Mouse (Mus musculus) liver, embryonic 12.5 days (tissue): ENCODE data around the gene Susd3. TPM values are rescaled to one million over a fixed set of nuclear protein-coding genes. Genes with fewer than 3 reads are reported as not detected.

Source experiments
- ATAC-seq: fragments of 200-750 bp; cut with Nextera tagmentation; 2 replicates; pipeline ENCODE4 v1.8.0; 2017; ENCODE audit warnings: moderate number of reproducible peaks, mild to moderate bottlenecking, moderate library complexity
- H3K27ac ChIP-seq: fragments of 300-500 bp; sonication (generic); 2 replicates; pipeline ENCODE4 v1.5.1; 2016; ENCODE audit warnings: mild to moderate bottlenecking
- H3K27me3 ChIP-seq: fragments of 300-500 bp; sonication (generic); replicated peaks from 2 replicates; pipeline ENCODE4 v1.6.1; 2016; ENCODE audit warnings: mild to moderate bottlenecking, moderate library complexity
- H3K36me3 ChIP-seq: fragments of 300-500 bp; sonication (generic); 2 replicates; pipeline ENCODE4 v1.6.1; 2016; ENCODE audit warnings: mild to moderate bottlenecking, moderate library complexity
- H3K4me1 ChIP-seq: fragments of 300-500 bp; sonication (generic); 2 replicates; pipeline ENCODE4 v1.6.1; 2016
- H3K4me2 ChIP-seq: fragments of 300-500 bp; sonication (generic); 2 replicates; pipeline ENCODE4 v1.6.1; 2016; ENCODE audit warnings: mild to moderate bottlenecking, moderate library complexity
- H3K4me3 ChIP-seq: fragments of 300-500 bp; sonication (generic); 2 replicates; pipeline ENCODE4 v1.5.1; 2016; ENCODE audit warnings: mild to moderate bottlenecking, moderate library complexity
- H3K9ac ChIP-seq: fragments of 300-500 bp; sonication (generic); 2 replicates; pipeline ENCODE4 v1.6.1; 2016; ENCODE audit warnings: mild to moderate bottlenecking, moderate library complexity
- H3K9me3 ChIP-seq: fragments of 300-500 bp; sonication (generic); replicated peaks from 2 replicates; pipeline ENCODE4 v1.6.1; 2016; ENCODE audit warnings: mild to moderate bottlenecking, moderate library complexity
- WGBS: fragments of 180-500 bp; shearing (Covaris S2); methylation state at CpG from one replicate; pipeline ENCODE4 v1.1.7; 2016; ENCODE audit not compliant: insufficient replicate concordance; 5-methylcytosine and 5-hydroxymethylcytosine counted together
- polyA plus RNA-seq: library from polyadenylated mRNA; unstranded; fragments of >200 nt; fragmentation: Nextera tagmentation; extraction: Ambion mirVana; gene quantifications from 2 replicates; pipeline ENCODE4 v1.2.1, GENCODE M21; 2016

Susd3 gene
- polyA plus RNA-seq, 1 experiment from 2014 or later, result 2.4 TPM

DNA sequence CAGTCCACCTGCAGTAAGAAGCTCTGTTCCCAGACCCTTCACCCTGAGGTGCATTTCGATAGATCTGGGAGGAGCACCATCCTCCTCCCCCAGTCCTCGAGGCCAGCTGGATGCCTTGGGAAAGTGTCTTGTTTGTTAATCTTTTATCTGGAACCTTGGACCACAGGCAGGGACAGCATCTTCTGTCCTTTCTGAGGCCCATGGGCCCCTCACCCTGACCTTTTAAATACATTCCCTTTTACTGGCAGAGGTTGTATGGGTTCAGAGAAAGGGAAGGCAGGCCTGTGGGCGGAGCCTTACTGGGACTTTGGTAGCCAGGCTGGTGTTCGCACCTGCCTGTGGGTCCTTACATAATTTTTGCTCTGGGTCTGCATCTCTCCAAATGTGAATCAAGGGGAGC is 3.3 kb downstream of the Susd3 start:
- Histone ChIP-seq H3K9me3 (no peaks in the 10 kb centered on the region), H3K27ac (no peak overlapping the region), H3K9ac (no peak overlapping the region), H3K27me3 (peaks cover 32% of the 10 kb centered on the region), H3K4me2 (no peak overlapping the region), H3K4me3 (no peak overlapping the region), H3K36me3 (no peaks in the 10 kb centered on the region), H3K4me1 (peaks cover 55% of the 10 kb centered on the region)
- WGBS, result 62% methylated on average over 4 of the region's 4 CpGs
- ATAC-seq, result no peak

DNA sequence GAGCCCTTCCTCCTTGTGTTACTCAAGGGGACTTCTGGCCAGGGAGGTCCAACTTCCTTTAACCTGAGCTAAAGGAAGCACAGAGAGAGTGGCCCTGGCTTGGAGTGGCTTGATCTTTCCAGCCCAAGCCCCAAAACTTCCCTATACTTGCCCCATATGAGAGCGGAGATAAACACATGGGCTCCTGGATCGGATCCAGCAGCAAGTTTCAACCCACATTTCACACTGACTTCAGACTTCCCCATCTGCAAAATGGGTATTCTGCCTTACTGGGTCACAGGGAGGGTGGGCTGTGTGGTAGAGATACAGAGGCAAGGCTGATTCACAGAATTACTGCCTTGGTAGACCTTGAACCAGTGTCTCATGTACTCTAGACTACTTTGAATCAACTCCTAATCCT is 5.0 kb downstream of the Susd3 start:
- Histone ChIP-seq H3K27me3 (peaks cover 27% of the 10 kb centered on the region), H3K9ac (no peak overlapping the region), H3K4me2 (peak overlapping the region; percentile 34; the same call in 1 of the 2 replicates), H3K9me3 (no peaks in the 10 kb centered on the region), H3K36me3 (no peaks in the 10 kb centered on the region), H3K4me1 (peaks cover 56% of the 10 kb centered on the region), H3K4me3 (no peak overlapping the region), H3K27ac (peak overlapping the region; percentile 64)
- WGBS, result 33% methylated on average over 2 of the region's 2 CpGs
- ATAC-seq, result no peak

DNA sequence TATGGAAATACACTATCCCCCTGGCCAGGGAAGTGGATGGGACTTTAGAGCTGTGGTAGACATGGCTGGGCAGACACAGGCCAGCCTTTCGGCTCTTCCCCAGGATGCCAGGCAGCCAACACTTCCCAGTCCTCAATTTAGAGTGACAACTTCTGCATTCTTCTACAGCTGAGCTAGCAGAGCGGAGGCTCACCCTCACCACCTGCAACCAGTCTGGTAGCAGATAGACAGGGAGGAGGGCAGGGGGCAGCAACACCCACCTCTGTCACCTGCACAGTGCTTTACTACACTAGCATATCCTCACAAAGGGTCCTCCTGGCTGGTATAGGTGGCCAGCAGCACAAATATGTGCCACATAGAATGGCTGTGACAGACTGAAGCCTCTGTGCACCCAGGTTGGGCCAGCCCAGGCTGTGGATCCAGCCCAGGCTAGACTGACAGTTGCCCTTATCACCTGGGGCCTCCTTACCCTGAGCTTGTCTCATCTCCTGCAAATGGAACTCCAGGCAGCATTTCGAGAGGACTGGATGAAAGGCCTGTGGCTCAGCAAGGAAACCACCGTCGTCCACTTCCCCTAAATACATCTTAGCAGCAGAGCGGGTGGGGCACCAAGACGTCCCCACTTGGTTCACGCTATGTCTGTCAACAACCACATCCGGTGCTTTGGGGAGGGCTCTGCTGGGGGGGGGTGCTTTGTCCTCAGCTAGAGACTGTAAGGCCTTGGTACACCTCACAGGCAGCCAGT is 6.0 kb downstream of the Susd3 start:
- ATAC-seq, result peak; percentile 84
- peak overlapping the region; percentile 70 for H3K27ac ChIP-seq
- no peaks in the 10 kb centered on the region for H3K36me3 ChIP-seq
- WGBS, result 22% methylated on average over 9 of the region's 9 CpGs
- no peak overlapping the region for H3K4me3 ChIP-seq
- H3K4me2 ChIP-seq, result peak overlapping the region; percentile 34
- peaks cover 17% of the 10 kb centered on the region for H3K27me3 ChIP-seq
- no peaks in the 10 kb centered on the region for H3K9me3 ChIP-seq
- H3K9ac ChIP-seq, result peak overlapping the region; percentile 4; the same call in 1 of the 2 replicates
- H3K4me1 ChIP-seq, result peaks cover 46% of the 10 kb centered on the region

DNA sequence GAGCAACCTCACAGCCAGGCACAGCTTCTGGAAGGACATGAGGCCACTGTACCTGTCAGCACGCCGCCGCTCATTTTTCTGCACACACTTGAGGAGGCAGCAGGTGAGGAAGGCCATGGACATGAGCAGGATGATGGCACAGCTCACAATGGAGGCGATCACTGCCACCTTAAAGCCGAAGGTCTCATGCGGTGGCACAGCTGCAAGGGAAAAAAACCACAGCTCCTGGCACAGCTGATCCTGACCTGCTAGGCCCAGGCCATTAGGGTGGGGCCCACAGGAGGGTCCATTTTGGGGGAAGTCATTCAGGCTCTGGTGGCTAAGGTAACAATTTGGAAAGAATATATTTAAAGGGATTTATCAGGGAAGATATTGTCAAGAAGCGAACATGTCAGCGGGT is 9.8 kb downstream of the Susd3 start:
- 81% methylated on average over 8 of the region's 8 CpGs for WGBS
- ATAC-seq, result no peak

DNA sequence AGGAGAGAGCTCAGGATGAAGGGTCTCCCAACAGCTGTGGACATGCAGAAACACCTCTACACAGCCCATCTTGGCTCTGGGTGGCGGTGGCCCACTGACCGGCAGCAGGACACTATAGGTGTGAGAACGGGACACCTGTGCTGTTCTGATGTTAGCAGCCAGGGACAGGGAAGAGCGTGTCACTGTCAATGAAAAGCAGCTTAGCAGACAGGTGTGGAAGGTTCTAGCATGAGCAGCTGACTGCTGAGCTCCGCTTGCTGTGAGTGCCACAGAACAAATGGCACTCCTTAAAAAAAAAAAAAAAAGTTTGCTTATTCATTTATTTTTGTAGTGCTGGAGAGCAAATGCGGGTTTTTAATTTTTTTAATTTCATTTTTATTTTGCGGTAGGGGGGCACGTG is 10.9 kb downstream of the Susd3 start:
- Histone ChIP-seq H3K4me3 (no peak overlapping the region), H3K4me1 (peaks cover 20% of the 10 kb centered on the region), H3K27ac (no peak overlapping the region), H3K27me3 (no peaks in the 10 kb centered on the region), H3K9me3 (no peaks in the 10 kb centered on the region), H3K4me2 (no peak overlapping the region), H3K9ac (no peak overlapping the region), H3K36me3 (0 out of 2 replicates have a peak, but pooled peaks cover 5% of the 10 kb centered on the region)
- 75% methylated on average over 8 of the region's 8 CpGs for WGBS
- ATAC-seq, result no peak

More for the DNA sequence above, 9.8 kb downstream of the Susd3 start:
- Histone ChIP-seq H3K27me3 (no peaks in the 10 kb centered on the region), H3K9me3 (no peaks in the 10 kb centered on the region), H3K4me1 (peaks cover 32% of the 10 kb centered on the region), H3K4me3 (no peak overlapping the region), H3K9ac (no peak overlapping the region), H3K36me3 (0 out of 2 replicates have a peak, but pooled peaks cover 5% of the 10 kb centered on the region), H3K4me2 (no peak overlapping the region), H3K27ac (no peak overlapping the region)

DNA sequence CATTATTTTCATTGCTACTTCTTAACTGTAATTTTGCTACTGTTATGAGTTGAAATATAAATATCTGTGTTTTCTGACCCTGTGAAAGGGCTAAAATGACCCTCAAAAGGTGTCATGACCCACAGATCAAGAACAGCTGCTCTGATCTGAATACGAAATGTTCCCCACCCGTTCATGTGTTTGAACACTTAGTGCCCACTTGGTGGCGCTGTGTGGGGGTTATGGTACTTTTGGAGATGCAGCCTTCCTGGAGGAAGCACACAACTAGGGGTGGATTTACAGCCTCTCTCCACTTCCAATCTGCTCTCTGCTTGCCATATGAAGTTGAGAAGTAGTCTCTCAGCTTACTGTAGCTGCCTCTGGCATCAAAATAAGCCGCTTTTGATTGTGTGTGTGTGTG is 13.8 kb downstream of the Susd3 start:
- Histone ChIP-seq H3K4me1 (no peaks in the 10 kb centered on the region), H3K27me3 (no peaks in the 10 kb centered on the region), H3K9me3 (no peaks in the 10 kb centered on the region), H3K4me2 (no peak overlapping the region), H3K27ac (no peak overlapping the region), H3K9ac (no peak overlapping the region), H3K4me3 (no peak overlapping the region), H3K36me3 (0 out of 2 replicates have a peak, but pooled peaks cover 5% of the 10 kb centered on the region)
- WGBS, result 78% methylated on average over 4 of the region's 4 CpGs
- ATAC-seq, result no peak

DNA sequence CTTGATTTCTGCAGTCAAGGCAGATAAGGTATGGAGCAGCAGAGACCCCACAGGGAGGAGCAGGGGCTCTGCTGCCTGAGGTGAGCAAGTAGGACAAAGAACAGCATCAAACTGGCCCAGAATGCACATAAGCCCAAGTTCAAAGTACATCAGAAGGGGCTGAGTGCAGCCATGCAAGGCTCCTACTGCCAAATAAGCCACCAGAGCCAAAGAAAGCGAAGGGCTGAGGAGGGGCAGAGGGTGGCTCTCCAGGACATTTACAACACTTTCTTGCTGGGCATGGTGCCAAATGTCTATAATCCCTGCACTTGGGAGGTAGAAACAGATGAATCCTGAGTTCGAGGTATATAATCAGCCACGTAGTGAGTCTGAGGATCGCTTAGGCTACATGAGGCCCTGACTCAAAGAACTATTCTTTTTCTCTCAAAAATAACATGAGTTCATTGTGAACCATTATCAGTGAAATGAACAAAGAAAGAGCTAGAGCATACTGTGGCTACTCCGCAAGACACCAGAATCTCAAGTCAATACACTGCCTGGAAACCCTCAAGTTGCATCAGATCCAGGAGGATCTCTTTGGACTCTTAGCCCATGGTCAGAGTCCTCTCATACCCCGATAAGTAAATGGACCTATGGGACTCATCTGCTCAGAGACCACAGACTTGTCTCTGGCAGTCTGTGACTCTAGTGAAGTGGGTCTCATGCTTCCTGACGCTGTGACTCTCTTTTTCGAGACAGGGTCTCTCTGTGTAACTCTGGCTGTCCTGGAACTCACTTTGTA is 14.5 kb downstream of the Susd3 start:
- Histone ChIP-seq H3K36me3 (0 out of 2 replicates have a peak, but pooled peaks cover 5% of the 10 kb centered on the region), H3K4me2 (no peak overlapping the region), H3K4me3 (no peak overlapping the region), H3K27me3 (no peaks in the 10 kb centered on the region), H3K4me1 (no peaks in the 10 kb centered on the region), H3K9me3 (no peaks in the 10 kb centered on the region), H3K9ac (no peak overlapping the region), H3K27ac (no peak overlapping the region)
- WGBS, result 85% methylated on average over 8 of the region's 8 CpGs
- no peak for ATAC-seq

- no peak overlapping the region for H3K27ac ChIP-seq
- no peaks in the 10 kb centered on the region for H3K9me3 ChIP-seq
- ATAC-seq, result no peak
- H3K36me3 ChIP-seq, result no peaks in the 10 kb centered on the region
- peaks cover 5% of the 10 kb centered on the region; the same call in 1 of the 2 replicates for H3K27me3 ChIP-seq
- H3K9ac ChIP-seq, result no peak overlapping the region
- H3K4me1 ChIP-seq, result no peaks in the 10 kb centered on the region
- H3K4me2 ChIP-seq, result no peak overlapping the region
- WGBS, result 35% methylated on average over 4 of the region's 4 CpGs
- H3K4me3 ChIP-seq, result no peak overlapping the region
These were observed 22.9 kb downstream of the Susd3 start for GRCm38 (mm10) chr13:49225633-49226032.

DNA sequence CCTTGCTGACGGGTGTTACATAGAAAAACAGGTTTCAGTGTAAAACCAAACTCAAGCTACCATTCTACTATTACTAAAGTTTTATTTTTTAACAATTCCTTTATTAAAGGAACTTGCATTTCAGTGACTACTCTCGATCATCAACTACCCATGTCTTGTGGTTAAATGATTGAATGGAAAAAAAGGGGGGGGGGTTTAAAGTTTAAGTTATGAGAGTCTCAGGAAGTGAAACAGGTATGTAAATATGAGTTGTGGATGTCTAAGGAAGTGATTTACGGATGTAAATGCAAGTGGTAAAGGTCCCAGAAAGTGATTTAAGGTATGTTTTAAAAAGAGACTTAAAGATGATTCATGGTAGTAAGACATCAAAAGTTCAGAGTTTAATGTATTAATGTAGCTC is 23.3 kb downstream of the Susd3 start:
- Histone ChIP-seq H3K4me3 (no peak overlapping the region), H3K9me3 (no peaks in the 10 kb centered on the region), H3K9ac (no peak overlapping the region), H3K27ac (no peak overlapping the region), H3K27me3 (peaks cover 5% of the 10 kb centered on the region; the same call in 1 of the 2 replicates), H3K4me2 (no peak overlapping the region), H3K36me3 (no peaks in the 10 kb centered on the region), H3K4me1 (no peaks in the 10 kb centered on the region)
- WGBS, result 64% methylated on average over 3 of the region's 3 CpGs
- ATAC-seq, result no peak

- WGBS, result 34% methylated on average over 6 of the region's 6 CpGs
- Histone ChIP-seq H3K27me3 (peaks cover 5% of the 10 kb centered on the region; the same call in 1 of the 2 replicates), H3K4me2 (no peak overlapping the region), H3K9me3 (no peaks in the 10 kb centered on the region), H3K36me3 (no peaks in the 10 kb centered on the region), H3K27ac (no peak overlapping the region), H3K9ac (no peak overlapping the region), H3K4me1 (no peaks in the 10 kb centered on the region), H3K4me3 (no peak overlapping the region)
- ATAC-seq, result no peak
These were observed 23.8 kb downstream of the Susd3 start for GRCm38 (mm10) chr13:49224729-49225128.

GRCm38 (mm10) chr13:49224314-49224713 is 24.2 kb downstream of the Susd3 start:
- Histone ChIP-seq H3K4me1 (no peaks in the 10 kb centered on the region), H3K36me3 (no peaks in the 10 kb centered on the region), H3K27me3 (peaks cover 5% of the 10 kb centered on the region; the same call in 1 of the 2 replicates), H3K27ac (no peak overlapping the region), H3K9me3 (no peaks in the 10 kb centered on the region), H3K9ac (no peak overlapping the region), H3K4me2 (no peak overlapping the region), H3K4me3 (no peak overlapping the region)
- no peak for ATAC-seq
- 32% methylated on average over 10 of the region's 10 CpGs for WGBS

GRCm38 (mm10) chr13:49220912-49221311 is 27.6 kb downstream of the Susd3 start:
- no peak for ATAC-seq
- peaks cover 12% of the 10 kb centered on the region for H3K4me1 ChIP-seq
- no peak overlapping the region for H3K4me2 ChIP-seq
- H3K9me3 ChIP-seq, result no peaks in the 10 kb centered on the region
- no peak overlapping the region for H3K9ac ChIP-seq
- no peak overlapping the region for H3K27ac ChIP-seq
- no peaks in the 10 kb centered on the region for H3K36me3 ChIP-seq
- peaks cover 10% of the 10 kb centered on the region for H3K27me3 ChIP-seq
- 23% methylated on average over 5 of the region's 5 CpGs for whole genome bisulfite sequencing
- H3K4me3 ChIP-seq, result no peak overlapping the region
